Mouse (Mus musculus) kidney, adult 2 months (tissue): ENCODE measurements around the gene H2afy2.

Experiments used
- CTCF ChIP-seq: fragments of 200-500 bp; conservative IDR thresholded peaks from 2 replicates; pipeline ENCODE4 v1.5.1; 2011; ENCODE audit warnings: low read depth, mild to moderate bottlenecking, control low read depth, low read length, moderate library complexity, mixed read lengths; ENCODE audit not compliant: insufficient read depth, insufficient read length
- POLR2A ChIP-seq: fragments of 200-500 bp; IDR thresholded peaks from one replicate; pipeline ENCODE4 v1.6.1; 2011; ENCODE audit warnings: low read depth, low read length, control low read depth

DNA sequence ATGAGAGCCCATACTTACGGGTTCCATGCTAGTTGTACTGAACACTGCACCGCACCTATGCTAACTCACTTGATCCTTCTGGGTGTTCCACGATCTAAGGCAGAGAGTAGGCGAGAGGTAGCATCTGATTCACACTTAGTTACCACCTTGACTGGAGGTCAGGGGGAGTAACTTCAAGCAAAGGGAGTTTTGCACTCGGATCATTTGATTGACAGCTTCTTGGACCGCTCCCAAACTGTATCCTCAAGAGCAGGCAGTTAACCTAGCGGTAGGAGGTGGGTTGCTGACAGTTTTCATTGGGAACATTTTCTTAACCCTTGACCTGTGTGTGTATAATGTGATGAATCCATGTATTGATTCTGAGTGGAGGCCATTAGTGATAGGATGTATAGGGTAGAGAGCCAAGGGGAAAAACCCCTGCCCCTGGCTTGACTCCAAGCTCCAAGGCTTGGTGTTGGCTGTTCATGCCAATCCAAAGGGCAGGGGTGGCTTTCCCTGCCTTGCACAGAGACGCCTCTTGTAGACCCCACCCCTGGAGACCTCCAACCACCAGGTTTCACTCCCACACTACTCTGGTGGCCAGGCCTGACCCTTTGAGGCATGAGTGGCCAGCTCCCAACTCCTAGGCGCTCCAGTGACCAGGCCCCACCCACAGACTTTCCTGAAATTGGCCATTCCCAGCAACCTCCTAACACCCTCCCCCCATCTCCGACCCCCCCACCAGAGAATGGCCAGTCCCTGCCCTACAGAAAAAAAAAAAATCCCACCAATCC, 3.8 kb upstream of the H2afy2 start:
- no peak for TF ChIP-seq CTCF
- no peak for TF ChIP-seq POLR2A
